Mouse (Mus musculus) lung, postnatal 4 days (tissue): ENCODE data around the gene Atf7.
"Not testable (repeated sequence)": the region's sequence is repeated elsewhere in the genome, so short reads cannot be mapped to it uniquely, and the experiment has no call there.

ENCODE experiments used
- DNase-seq, 2 experiments: peaks; one replicate each; pipeline ENCODE4 v3.0.0; 2021

The Atf7 gene

GRCm38 (mm10) chr15:102624970-102625686, at the start of gene Atf7, which contains the start of gene Gm28047:
TSS of gene Atf7 (minus strand) at chr15:102625464.
TSS of gene Gm28047 (minus strand) at chr15:102625067.
- DNase-seq = peak; percentile 99 to 100

DNA sequence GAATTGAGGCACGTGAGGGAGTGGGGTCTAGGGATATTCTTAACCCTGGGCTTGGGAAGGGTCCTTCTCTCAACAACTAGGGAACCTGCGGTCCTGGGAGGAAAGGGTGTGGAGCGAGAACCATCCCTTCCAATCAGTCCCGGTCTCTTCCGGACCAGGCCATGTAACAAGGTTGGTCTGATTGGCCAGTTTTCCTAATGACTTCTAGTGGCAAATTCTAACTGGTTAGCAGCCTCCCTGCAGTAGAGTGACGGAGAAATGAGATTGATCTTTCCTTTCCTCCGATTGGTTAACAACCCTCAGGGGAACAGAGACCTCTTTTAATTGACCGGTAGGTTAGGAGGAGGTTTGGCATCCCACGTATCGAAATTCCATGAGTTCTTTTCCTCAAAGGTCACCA, 48.3 kb upstream of the Atf7 start:
- DNase-seq = peak; percentile 53 to 59

GRCm38 (mm10) chr15:102672215-102673071, 47.2 kb upstream of the Atf7 start, which contains the start of gene Atp5g2:
TSS of gene Atp5g2 (minus strand) at chr15:102672352.
- peak; percentile 60 to 62 for DNase-seq

GRCm38 (mm10) chr15:102671721-102672214, 46.5 kb upstream of the Atf7 start:
- DNase-seq = peak; percentile 89 to 94

GRCm38 (mm10) chr15:102670767-102671575, 45.7 kb upstream of the Atf7 start:
- peak; percentile 99 for DNase-seq

DNA sequence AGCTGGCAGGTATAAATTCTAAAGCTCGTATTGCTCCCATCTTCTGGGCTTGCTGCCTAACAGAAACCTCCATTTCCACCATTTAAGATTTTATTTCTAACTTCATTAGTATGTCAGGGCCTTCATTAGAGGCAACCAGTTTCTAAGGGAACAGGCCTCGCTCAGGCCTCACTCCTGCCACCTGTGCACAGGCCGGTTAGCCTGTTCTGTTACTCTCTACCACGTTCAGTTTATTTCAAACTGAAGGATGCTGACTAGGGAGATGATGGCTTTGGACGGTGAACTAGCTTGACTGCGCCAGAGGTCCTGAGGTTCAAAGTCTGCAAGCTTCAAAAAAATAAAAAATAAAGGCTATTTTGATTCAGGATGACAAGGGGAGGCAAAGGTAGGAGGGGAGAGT, 45.0 kb upstream of the Atf7 start:
- peak in 1 of 2 experiments; percentile 11 for DNase-seq

- DNase-seq = no peak
Observed at GRCm38 (mm10) chr15:102669571-102669970, 44.3 kb upstream of the Atf7 start.

GRCm38 (mm10) chr15:102665494-102665893, 40.2 kb upstream of the Atf7 start:
- peak; percentile 39 to 75 for DNase-seq

DNA sequence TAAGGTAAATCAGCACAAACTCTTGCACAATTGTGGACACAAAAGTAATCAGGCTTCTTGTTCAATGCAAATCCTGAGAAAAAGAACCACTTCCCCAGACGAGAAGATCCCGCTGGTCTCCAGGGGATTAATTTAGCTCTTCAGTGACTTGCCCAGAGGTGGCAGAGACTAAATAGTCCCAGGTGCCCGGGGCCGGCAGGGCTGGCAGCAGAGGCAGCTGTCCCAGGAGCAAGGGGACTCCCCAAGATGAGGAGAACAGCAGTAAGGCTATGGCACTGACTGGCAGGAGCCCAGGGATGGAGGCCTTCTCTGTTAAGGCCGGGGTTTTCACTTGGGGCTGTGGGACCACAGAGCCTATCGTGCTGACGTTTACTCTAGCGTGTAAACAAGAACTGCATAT, 38.6 kb upstream of the Atf7 start:
- DNase-seq = no peak

- not testable (repeated sequence) for DNase-seq
Observed at GRCm38 (mm10) chr15:102662601-102663000, 37.3 kb upstream of the Atf7 start.

DNA sequence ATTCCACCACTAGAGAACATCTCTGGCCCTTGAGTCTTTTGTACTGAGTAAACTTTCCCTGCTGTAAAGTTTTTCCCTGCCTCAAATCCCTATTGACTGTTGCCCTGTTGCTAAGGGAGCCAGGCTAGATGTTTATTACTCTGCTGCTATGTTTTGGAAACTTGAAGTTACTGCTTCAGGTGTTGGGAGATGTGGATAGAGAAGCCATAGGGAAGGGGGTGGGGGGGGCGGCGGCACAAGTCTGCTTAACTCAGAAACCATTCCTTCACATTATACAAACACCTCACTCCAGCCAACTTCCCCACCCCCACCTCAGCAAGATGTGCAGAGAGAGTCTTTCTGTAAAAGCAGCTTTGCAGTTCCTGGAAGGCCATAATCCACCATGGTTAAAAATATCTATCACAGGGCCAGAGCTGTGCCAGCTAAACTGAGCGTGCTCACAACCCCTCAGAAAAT, 32.7 kb upstream of the Atf7 start:
- peak; percentile 19 to 38 for DNase-seq

- DNase-seq = peak; percentile 64 to 76
Observed at GRCm38 (mm10) chr15:102656658-102657057, 31.4 kb upstream of the Atf7 start.

GRCm38 (mm10) chr15:102651928-102652660, 26.8 kb upstream of the Atf7 start:
- not testable (repeated sequence) for DNase-seq

GRCm38 (mm10) chr15:102651107-102651506, 25.8 kb upstream of the Atf7 start:
- DNase-seq = no peak

DNA sequence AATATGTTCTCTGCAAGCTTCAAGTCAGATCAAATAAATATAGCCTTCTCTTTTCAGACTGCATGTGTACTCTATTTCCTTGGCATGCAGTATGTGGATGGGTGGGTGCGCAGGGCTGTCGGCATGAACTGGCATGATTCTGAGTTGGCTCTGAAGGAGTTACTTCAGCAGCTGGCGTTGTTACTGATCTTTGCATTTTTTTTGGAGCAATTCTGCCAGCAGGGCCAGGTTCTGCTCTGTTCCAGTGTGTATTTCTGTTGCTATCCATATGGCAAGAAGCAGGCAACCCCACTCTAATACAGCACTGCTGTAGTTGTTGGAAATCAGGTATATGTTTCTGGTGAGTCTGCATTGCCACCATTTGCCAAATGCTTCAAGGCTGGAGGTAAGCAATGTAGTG, 10.6 kb upstream of the Atf7 start:
- no peak for DNase-seq

- DNase-seq = no peak
Observed at GRCm38 (mm10) chr15:102634684-102635083, 9.4 kb upstream of the Atf7 start.

- no peak for DNase-seq
Observed at GRCm38 (mm10) chr15:102625687-102626055, 407 bp upstream of the Atf7 start.

DNA sequence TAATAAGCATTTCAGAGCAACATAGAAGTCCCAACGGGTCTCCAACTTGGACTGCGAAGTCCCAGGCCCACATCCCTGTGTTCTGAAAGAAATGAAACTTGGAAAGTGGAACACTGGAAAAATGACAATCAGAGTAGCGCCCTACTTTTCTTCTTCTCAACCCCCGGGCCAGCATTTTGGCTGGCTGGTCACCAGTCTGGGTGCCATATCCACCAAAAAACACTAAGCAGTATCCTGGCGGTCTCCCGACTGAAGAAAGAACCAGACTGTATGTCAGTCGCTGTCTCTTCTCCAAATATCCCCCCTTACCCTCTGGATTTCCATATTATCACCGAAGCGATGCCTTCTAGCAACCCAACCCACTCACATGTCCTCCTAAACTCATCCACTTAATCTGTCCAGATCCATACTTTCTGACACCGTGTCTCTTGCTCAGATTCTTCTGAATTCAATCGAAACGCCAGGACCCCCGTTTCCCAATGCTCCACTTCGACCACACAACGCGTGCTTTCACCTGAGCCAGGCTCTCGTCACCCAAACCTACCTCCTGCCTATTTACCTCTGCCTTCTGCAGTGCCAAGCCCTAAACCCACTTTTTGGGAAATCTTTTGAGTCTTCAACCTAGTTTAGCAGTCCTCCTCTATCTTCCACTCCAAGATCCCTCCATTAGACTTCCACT, 834 bp downstream of the Atf7 start:
- DNase-seq = peak; percentile 29 to 39

DNA sequence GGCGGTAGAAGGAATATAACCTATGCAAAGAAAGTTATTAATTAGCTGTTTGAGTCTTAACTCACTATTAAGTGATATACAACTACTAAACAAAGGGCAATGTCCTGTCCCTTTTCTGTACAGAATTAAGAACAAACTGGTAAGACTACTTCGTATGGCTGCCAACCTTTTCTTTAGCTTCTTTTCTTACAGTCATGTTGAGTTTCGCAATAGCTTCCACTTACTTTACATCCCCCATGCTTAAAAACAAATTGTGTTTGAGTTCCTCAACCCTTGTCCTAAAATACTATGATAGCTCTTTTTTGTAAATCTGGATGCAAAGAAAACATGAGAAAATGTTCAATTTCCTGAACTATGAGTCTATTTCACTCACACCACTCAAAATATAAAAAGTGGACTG, 2.1 kb downstream of the Atf7 start:
- DNase-seq = no peak

- DNase-seq = no peak
Observed at GRCm38 (mm10) chr15:102622536-102622935, 2.7 kb downstream of the Atf7 start.

DNA sequence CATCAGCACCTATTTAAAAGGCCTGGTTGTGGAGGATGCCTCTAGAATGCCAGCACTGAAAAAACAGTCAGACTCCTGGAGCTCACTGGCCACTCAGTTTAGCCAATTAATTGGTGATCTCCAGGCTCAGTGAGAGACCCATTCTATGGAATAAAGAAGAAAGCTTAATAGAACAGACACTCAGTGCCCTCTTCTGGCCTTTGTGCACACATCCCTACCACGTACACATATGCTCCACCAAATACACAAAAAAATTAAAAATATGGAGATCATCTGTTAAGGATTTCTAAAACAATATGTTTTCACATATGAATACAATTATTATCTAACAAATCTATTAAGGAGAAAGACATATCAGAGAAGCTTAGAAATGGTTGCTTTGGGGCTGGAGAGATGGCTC, 4.5 kb downstream of the Atf7 start:
- DNase-seq = no peak
